8 mouse cellular contexts compared by ENCODE assay signal in genomic region chr8:115159711-115160374, GRCm38 (mm10).
DNase-seq lines count a peak whose midpoint lies in the region; ATAC-seq and TF ChIP-seq lines count a peak whose summit lies in the region.

No protein-coding gene starts in this region.

- H3K4me2 ChIP-seq in embryonic facial prominence, embryonic 14.5 days (ENCODE audit: low read depth, low read length), result peak overlapping the region; percentile 65
- H3K4me2 ChIP-seq in heart, embryonic 15.5 days, result peak overlapping the region; percentile 71
- peak overlapping the region; percentile 73 for H3K4me2 ChIP-seq in kidney, postnatal 0 days (ENCODE audit: low read length)
- H3K4me2 ChIP-seq in lung, embryonic 15.5 days, result peak overlapping the region; percentile 67
- peak overlapping the region; percentile 59 for H3K4me2 ChIP-seq in neural tube, embryonic 15.5 days

- no peak overlapping the region for H3K27ac ChIP-seq in ES-Bruce4 (ENCODE audit: insufficient read depth, low read length)
- peak overlapping the region; percentile 65 for H3K27ac ChIP-seq in embryonic facial prominence, embryonic 14.5 days (replicated peaks; ENCODE audit: low read depth, low read length)
- peak overlapping the region; percentile 68 for H3K27ac ChIP-seq in heart, embryonic 15.5 days
- H3K27ac ChIP-seq in kidney, postnatal 0 days, result no peak overlapping the region
- peak overlapping the region; percentile 79 for H3K27ac ChIP-seq in lung, embryonic 15.5 days
- H3K27ac ChIP-seq in neural tube, embryonic 15.5 days (replicated peaks), result no peak overlapping the region

- no peak for TF ChIP-seq POLR2A in ES-Bruce4 (IDR thresholded peaks at IDR 0.05; ENCODE audit: insufficient read depth, low read length)

- H3K9ac ChIP-seq in ES-Bruce4 (ENCODE audit: low read depth, poor library complexity, severe bottlenecking), result 0 out of 2 replicates have a peak overlapping the region, but pooled peaks have one; percentile 32
- peak overlapping the region; percentile 50 for H3K9ac ChIP-seq in embryonic facial prominence, embryonic 14.5 days (ENCODE audit: low read depth, low read length)
- H3K9ac ChIP-seq in heart, embryonic 15.5 days, result peak overlapping the region; percentile 53
- peak overlapping the region; percentile 32; the same call in 1 of the 2 replicates for H3K9ac ChIP-seq in kidney, postnatal 0 days (ENCODE audit: low read depth, low read length)
- peak overlapping the region; percentile 35 for H3K9ac ChIP-seq in lung, embryonic 15.5 days
- 0 out of 2 replicates have a peak overlapping the region, but pooled peaks have one; percentile 5 for H3K9ac ChIP-seq in neural tube, embryonic 15.5 days (replicated peaks)

- no peaks in the 10 kb centered on the region for H3K9me3 ChIP-seq in ES-Bruce4 (replicated peaks; ENCODE audit: control insufficient read depth, insufficient read depth, low read length, poor library complexity, severe bottlenecking)
- no peaks in the 10 kb centered on the region for H3K9me3 ChIP-seq in embryonic facial prominence, embryonic 14.5 days (ENCODE audit: control insufficient read depth, low read length)
- no peaks in the 10 kb centered on the region for H3K9me3 ChIP-seq in heart, embryonic 15.5 days (replicated peaks)
- no peaks in the 10 kb centered on the region for H3K9me3 ChIP-seq in kidney, postnatal 0 days (replicated peaks; ENCODE audit: low read length)
- no peaks in the 10 kb centered on the region for H3K9me3 ChIP-seq in lung, embryonic 15.5 days
- H3K9me3 ChIP-seq in neural tube, embryonic 15.5 days (replicated peaks), result no peaks in the 10 kb centered on the region

- TF ChIP-seq EP300 in ES-Bruce4 (IDR thresholded peaks at IDR 0.05; ENCODE audit: insufficient read depth, low read depth, low read length), result no peak

- H3K4me3 ChIP-seq in ES-Bruce4 (ENCODE audit: low read depth, low read length), result peak overlapping the region; percentile 23; the same call in 1 of the 2 replicates
- H3K4me3 ChIP-seq in embryonic facial prominence, embryonic 14.5 days (ENCODE audit: low read depth, low read length), result peak overlapping the region; percentile 32
- H3K4me3 ChIP-seq in heart, embryonic 15.5 days, result peak overlapping the region; percentile 52
- H3K4me3 ChIP-seq in kidney, postnatal 0 days (replicated peaks; ENCODE audit: low read depth, low read length), result peak overlapping the region; percentile 40
- peak overlapping the region; percentile 39 for H3K4me3 ChIP-seq in lung, embryonic 15.5 days
- H3K4me3 ChIP-seq in neural tube, embryonic 15.5 days (replicated peaks), result peak overlapping the region; percentile 30

- peaks cover 2% of the 10 kb centered on the region for H3K4me1 ChIP-seq in ES-Bruce4 (ENCODE audit: control insufficient read depth, insufficient read depth, low read length)
- H3K4me1 ChIP-seq in embryonic facial prominence, embryonic 14.5 days (ENCODE audit: control insufficient read depth, insufficient read depth, low read length), result peaks cover 22% of the 10 kb centered on the region
- peaks cover 22% of the 10 kb centered on the region for H3K4me1 ChIP-seq in heart, embryonic 15.5 days (replicated peaks)
- H3K4me1 ChIP-seq in kidney, postnatal 0 days (replicated peaks; ENCODE audit: insufficient read depth, low read length), result peaks cover 14% of the 10 kb centered on the region; the same call in 1 of the 2 replicates
- H3K4me1 ChIP-seq in lung, embryonic 15.5 days, result peaks cover 39% of the 10 kb centered on the region
- H3K4me1 ChIP-seq in neural tube, embryonic 15.5 days, result peaks cover 29% of the 10 kb centered on the region

- TF ChIP-seq CTCF in ES-Bruce4 (IDR thresholded peaks at IDR 0.05; ENCODE audit: low read depth, low read length), result no peak
- TF ChIP-seq CTCF in kidney, postnatal 0 days (IDR thresholded peaks at IDR 0.05; ENCODE audit: low read depth), result peak; percentile 42; the same call in 1 of the 2 replicates

- 6% methylated on average over 22 of the region's 22 CpGs for WGBS in embryonic facial prominence, embryonic 14.5 days
- WGBS in heart, embryonic 15.5 days, result 5% methylated on average over 22 of the region's 22 CpGs
- 2% methylated on average over 22 of the region's 22 CpGs for WGBS in kidney, postnatal 0 days
- 9% methylated on average over 22 of the region's 22 CpGs for WGBS in lung, embryonic 15.5 days
- WGBS in neural tube, embryonic 15.5 days, result 2% methylated on average over 22 of the region's 22 CpGs

- peak; percentile 58 for DNase-seq in adrenal gland, postnatal 10 days
- peak; percentile 85 for DNase-seq in embryonic facial prominence, embryonic 14.5 days (ENCODE audit: low spot score)
- DNase-seq in kidney, postnatal 0 days (ENCODE audit: low spot score), result peak; percentile 89
- no peak for DNase-seq in spleen, postnatal 10 days (ENCODE audit: low spot score in 2 of 2)

- H3K36me3 ChIP-seq in ES-Bruce4 (ENCODE audit: control insufficient read depth, insufficient read depth, low read length, poor library complexity, severe bottlenecking), result no peaks in the 10 kb centered on the region
- no peaks in the 10 kb centered on the region for H3K36me3 ChIP-seq in embryonic facial prominence, embryonic 14.5 days (ENCODE audit: control insufficient read depth, insufficient read depth, low read length)
- H3K36me3 ChIP-seq in heart, embryonic 15.5 days, result no peaks in the 10 kb centered on the region
- no peaks in the 10 kb centered on the region for H3K36me3 ChIP-seq in kidney, postnatal 0 days (ENCODE audit: insufficient read depth, low read length)
- H3K36me3 ChIP-seq in lung, embryonic 15.5 days, result no peaks in the 10 kb centered on the region
- no peaks in the 10 kb centered on the region for H3K36me3 ChIP-seq in neural tube, embryonic 15.5 days

- peak; percentile 63 for ATAC-seq in embryonic facial prominence, embryonic 14.5 days (ENCODE audit: low read depth)
- ATAC-seq in heart, embryonic 15.5 days (replicated peaks; ENCODE audit: insufficient number of reproducible peaks, insufficient read depth, low FRiP score, low read depth), result peak; percentile 73
- ATAC-seq in kidney, postnatal 0 days (replicated peaks; ENCODE audit: low FRiP score, low read depth), result no peak
- ATAC-seq in lung, embryonic 15.5 days (ENCODE audit: borderline replicate concordance, extremely low read depth, low FRiP score, low TSS enrichment), result peak; percentile 60; the same call in 1 of the 2 replicates
- no peak for ATAC-seq in neural tube, embryonic 15.5 days (ENCODE audit: low FRiP score)

- H3K27me3 ChIP-seq in ES-Bruce4 (ENCODE audit: control insufficient read depth, insufficient read depth, low read length, poor library complexity, severe bottlenecking), result peaks cover 2% of the 10 kb centered on the region
- H3K27me3 ChIP-seq in embryonic facial prominence, embryonic 14.5 days (replicated peaks; ENCODE audit: control insufficient read depth, insufficient read depth, low read length), result 0 out of 2 replicates have a peak, but pooled peaks cover 3% of the 10 kb centered on the region
- 0 out of 2 replicates have a peak, but pooled peaks cover 8% of the 10 kb centered on the region for H3K27me3 ChIP-seq in heart, embryonic 15.5 days
- H3K27me3 ChIP-seq in kidney, postnatal 0 days (ENCODE audit: insufficient read depth, low read length), result peaks cover 5% of the 10 kb centered on the region; the same call in 1 of the 2 replicates
- peaks cover 6% of the 10 kb centered on the region for H3K27me3 ChIP-seq in lung, embryonic 15.5 days
- H3K27me3 ChIP-seq in neural tube, embryonic 15.5 days (replicated peaks), result peaks cover 13% of the 10 kb centered on the region

Comparison
In these comparisons a context has a peak if more than half of its experiments do, and no peak if none do; other contexts are left out.
1. H3K27ac ChIP-seq: peak in embryonic facial prominence, embryonic 14.5 days (single experiment), heart, embryonic 15.5 days (single experiment) and lung, embryonic 15.5 days (single experiment); none in ES-Bruce4 (single experiment), kidney, postnatal 0 days (single experiment) and neural tube, embryonic 15.5 days (single experiment).
2. DNase-seq: peak in adrenal gland, postnatal 10 days (single experiment), embryonic facial prominence, embryonic 14.5 days (single experiment) and kidney, postnatal 0 days (single experiment); none in spleen, postnatal 10 days (0 of 2).
3. ATAC-seq: peak in embryonic facial prominence, embryonic 14.5 days (single experiment), heart, embryonic 15.5 days (single experiment) and lung, embryonic 15.5 days (single experiment); none in kidney, postnatal 0 days (single experiment) and neural tube, embryonic 15.5 days (single experiment).
4. Peak in every context shown above with its lines, with median percentiles within 50 percentile points of each other: H3K4me3 ChIP-seq, H3K9ac ChIP-seq and H3K4me2 ChIP-seq.